Mouse (Mus musculus): ENCODE results near the gene 4930524B15Rik.
A peak's percentile ranks its signal among the peaks of the same experiment; 100 is the strongest.

The 4930524B15Rik gene

GRCm38 (mm10) chr11:31965256-31966134 lies at the start of gene 4930524B15Rik:
Gene 4930524B15Rik (plus strand): TSS chr11:31965592.
- DNase-seq, result peak; percentile 48

DNA sequence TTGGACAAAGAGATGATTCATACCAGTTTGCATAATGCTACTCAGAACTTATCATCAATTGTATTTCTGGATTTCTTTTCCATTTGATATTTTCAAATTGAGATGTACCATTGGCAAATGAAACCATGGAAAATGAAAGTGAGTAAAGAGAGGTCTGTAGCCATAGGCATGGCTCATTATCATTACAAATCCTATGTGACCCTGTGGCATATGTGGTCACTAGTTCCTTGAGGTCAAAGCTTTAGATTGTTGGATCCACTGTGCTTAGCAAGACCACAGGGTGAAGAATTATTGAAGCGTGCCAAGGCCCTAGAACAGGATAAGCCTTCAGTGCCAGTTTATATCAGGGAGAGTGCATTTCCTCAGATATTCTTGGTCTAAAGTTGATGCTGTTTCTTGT lies 47.6 kb upstream of the 4930524B15Rik start:
- no peak for DNase-seq

GRCm38 (mm10) chr11:31930051-31930450 lies 35.3 kb upstream of the 4930524B15Rik start:
- DNase-seq, result no peak

DNA sequence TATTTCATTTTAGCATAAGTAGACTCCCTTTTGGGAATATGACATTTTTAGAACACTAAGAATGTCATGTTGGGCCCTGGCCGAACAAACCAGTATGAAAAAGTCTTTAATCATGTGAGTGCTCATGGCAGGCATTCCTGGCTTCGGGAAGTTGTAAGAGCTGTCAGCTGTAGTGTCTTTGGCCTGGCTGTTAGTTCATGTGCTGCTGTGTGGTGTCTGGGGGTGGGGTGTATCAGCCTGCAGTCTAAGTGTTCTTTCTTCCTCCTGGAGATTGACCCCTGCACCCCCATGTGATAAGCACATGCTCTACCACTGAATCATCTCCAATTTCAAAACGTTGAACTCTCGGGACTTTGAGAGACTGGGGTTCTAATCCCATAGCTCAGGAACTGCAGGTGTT lies 29.7 kb upstream of the 4930524B15Rik start:
- DNase-seq, result no peak

- no peak for DNase-seq
These were observed 28.4 kb upstream of the 4930524B15Rik start for GRCm38 (mm10) chr11:31936910-31937525.

DNA sequence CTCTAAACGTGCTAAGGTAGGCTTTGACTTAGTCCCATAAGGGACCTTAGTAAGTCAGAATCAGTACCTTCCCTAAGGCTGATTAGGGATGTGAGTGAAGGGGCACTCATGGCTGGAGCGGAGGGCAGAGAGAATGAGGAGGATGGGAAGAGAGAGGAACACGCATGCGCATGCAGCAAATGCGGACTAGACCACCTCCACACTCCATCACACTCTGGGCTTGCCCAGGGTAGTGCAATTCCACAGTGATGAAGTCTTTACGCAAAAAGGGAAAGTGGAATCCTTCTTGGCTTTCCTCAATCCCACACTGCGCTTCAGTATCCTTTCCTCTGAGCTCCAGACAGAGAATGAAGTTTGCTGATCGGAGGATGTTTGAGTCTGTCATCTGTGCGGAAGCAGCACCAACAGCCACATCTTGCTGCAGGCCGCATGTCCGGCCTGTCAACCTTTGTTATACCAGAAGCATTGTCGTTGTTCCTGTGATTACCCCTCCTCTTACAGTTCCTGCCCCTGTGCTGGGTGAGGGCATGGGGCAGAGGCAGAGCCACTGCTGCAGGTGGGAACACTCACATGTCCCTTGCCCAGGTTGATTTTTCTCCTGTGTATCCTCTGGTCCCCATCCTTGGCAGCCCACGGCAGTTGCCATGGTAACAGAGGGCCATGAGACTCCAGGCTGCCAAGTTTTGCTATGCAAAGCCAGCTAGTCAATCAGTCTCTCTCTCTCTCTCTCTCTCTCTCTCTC lies 24.3 kb upstream of the 4930524B15Rik start:
- DNase-seq, result no peak

DNA sequence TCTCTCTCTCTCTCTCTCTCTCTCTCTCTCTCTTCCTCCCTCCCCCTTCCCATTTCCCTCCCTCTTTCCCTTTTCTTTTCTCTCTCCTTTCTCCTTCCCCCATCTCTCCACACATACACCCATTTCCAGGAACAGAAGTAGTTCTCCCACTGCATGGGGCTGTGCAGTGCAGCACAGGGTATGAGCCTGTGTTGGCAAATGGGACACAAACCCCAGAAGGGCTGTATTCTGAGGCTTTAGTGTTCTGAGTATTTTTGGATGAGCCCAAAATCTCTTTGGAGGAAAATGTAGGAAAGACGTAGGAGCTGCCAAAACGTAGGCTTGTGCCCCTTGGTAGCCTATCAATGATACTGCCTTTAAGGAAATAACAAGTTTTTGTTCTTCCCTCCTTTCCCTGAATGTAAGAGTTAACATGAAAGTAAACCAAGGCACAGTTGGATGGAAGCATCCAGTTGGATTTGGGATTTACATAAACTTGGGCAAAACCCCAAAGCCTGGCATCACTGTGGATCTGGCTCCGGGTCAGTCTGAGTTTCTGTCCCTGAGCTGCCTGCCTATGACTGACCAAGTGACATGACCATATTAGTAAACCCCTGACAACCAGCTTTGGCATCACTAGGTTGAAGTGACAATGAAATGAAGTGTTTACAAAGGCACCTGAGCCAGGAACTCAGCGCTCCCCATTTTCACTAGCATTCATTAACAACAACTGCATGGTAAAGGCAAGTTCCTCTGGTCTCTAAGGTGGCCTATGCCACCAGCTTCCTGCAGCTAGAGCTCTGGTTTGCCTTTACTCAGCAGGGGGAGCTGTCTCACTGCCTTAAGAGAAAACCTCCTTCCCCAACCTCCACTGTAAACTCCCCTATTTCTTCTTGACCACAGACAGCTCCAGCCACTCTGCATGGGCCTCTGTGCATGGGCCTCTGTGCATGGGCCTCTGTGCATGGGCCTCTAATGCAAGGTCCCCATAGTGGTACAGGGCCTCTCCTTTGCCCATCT lies 23.5 kb upstream of the 4930524B15Rik start:
- peak; percentile 69 for DNase-seq

DNA sequence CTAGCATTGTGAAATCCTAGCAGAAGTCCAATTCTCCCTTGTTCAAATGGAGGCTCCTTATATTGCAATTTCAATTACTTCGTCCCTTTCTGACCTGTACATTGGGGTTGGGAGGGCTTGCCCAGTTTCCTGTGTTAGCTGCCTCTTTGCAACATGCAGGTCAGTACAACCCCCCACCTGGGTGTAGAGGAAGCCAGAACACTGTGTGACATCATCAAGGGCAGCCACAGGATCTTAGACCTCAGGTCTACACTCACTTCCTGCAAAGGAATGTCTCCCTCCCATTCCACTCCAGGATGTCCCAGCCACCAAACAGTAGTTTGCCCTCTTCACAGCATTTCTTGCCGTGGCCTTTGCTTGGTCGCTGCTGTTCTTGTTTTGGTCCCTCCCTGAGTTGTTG lies 19.9 kb upstream of the 4930524B15Rik start:
- peak; percentile 36 for DNase-seq

- DNase-seq, result peak; percentile 46
These were observed 16.7 kb upstream of the 4930524B15Rik start for GRCm38 (mm10) chr11:31948462-31949330.

- DNase-seq, result peak; percentile 82
These were observed 16.0 kb upstream of the 4930524B15Rik start for GRCm38 (mm10) chr11:31949331-31949785.

DNA sequence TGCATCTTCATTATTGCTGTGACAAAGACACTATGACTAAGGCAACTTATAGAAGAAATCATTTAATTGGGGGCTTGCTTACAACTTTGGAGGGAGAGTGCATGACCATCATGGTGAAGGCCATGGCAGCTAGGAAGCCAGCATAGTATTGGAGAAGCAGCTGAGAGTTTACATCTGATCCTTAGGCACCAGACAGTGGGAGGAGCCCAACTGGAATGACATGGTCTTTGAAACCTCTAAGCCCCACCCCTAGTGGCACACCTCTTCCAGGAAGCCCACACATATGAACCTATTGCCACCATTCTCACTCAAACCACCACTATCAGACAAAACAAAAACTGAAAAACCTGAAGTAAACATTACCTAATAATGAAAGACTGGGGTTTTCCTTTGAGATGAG lies 5.3 kb upstream of the 4930524B15Rik start:
- DNase-seq, result peak; percentile 1

- peak; percentile 9 for DNase-seq
These were observed 1.4 kb upstream of the 4930524B15Rik start for GRCm38 (mm10) chr11:31963993-31964392.

GRCm38 (mm10) chr11:31974132-31974531 lies 8.7 kb downstream of the 4930524B15Rik start:
- peak; percentile 3 for DNase-seq

GRCm38 (mm10) chr11:31974826-31975225 lies 9.4 kb downstream of the 4930524B15Rik start:
- peak; percentile 3 for DNase-seq

DNA sequence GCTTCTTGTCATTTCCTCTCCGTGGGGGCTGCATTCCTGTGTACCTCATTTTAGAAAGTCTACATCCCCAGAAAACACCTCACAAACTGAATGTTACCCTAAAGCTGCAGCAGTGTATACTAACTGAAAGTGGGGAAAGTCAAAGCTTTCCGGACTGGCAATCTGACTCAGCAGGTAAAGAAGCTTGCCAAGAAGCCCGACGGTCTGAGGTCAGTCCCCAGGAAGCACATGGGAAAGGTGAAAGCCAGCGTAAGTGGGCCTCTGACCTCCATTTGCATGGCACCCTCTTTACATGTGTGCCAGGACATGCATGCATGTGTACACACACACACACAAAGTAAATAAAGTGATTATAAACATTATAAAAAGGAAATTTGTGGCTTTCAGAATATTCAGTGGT lies 10.3 kb downstream of the 4930524B15Rik start:
- DNase-seq, result peak; percentile 2

DNA sequence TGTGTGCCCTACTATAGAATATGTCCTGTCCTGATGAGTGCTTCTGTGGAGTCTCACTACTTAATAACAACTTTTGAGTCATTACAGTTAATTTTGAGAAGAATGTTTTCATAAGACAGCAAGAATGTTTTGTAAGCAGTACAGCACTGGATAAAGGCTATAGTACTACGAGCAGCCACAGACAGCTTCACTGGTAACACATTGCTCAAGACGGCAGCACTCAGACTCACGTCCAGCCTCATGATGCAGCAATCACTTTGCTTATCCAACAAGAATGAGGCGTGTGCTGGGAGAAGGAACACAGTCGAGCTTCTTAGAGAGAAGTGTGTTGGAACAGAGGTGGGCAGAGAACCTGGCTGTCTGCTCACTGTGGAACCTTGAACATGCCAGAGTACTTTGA lies 10.7 kb downstream of the 4930524B15Rik start:
- DNase-seq, result no peak

- DNase-seq, result peak; percentile 1
These were observed 14.7 kb downstream of the 4930524B15Rik start for GRCm38 (mm10) chr11:31980089-31980488.

GRCm38 (mm10) chr11:31981830-31982229 lies 16.4 kb downstream of the 4930524B15Rik start:
- DNase-seq, result peak; percentile 4

GRCm38 (mm10) chr11:31982247-31982943 lies 17.0 kb downstream of the 4930524B15Rik start:
- peak; percentile 2 for DNase-seq

- peak; percentile 7 for DNase-seq
These were observed 17.9 kb downstream of the 4930524B15Rik start for GRCm38 (mm10) chr11:31983249-31983648.

Data from thymus, postnatal 4 days (tissue).